Mouse (Mus musculus) thymus, adult 2 months (tissue): ENCODE data around the gene Fcgr1.

ENCODE experiments used
- CTCF ChIP-seq: fragments of 200-500 bp; IDR thresholded peaks from 2 replicates; pipeline ENCODE4 v1.5.1; 2012; ENCODE audit warnings: mild to moderate bottlenecking, control low read depth, low read length, moderate library complexity, borderline replicate concordance; ENCODE audit not compliant: control insufficient read depth, poor library complexity, insufficient read depth; ENCODE audit errors: extremely low read depth
- POLR2A ChIP-seq: fragments of 200-500 bp; IDR thresholded peaks from 2 replicates; pipeline ENCODE4 v1.6.1; 2012; ENCODE audit warnings: mild to moderate bottlenecking, low read length, control low read depth, moderate library complexity; ENCODE audit not compliant: control insufficient read depth, poor library complexity, insufficient read depth; ENCODE audit errors: extremely low read depth

GRCm38 (mm10) chr3:96331438-96331837 is 37.7 kb upstream of the Fcgr1 start:
- TF ChIP-seq CTCF (no peak), POLR2A (no peak)
